ENCODE assay signal across 11 mouse cellular contexts in genomic region chr3:52033857-52034588, GRCm38 (mm10).
DNase-seq lines count a peak whose midpoint lies in the region; ATAC-seq lines count a peak whose summit lies in the region.
"Had no signal": no experiment of that assay in that cellular context is flagged by ENCODE, and none has a peak within 500 bp of the region (broad histone marks: within the 10 kb centered on the region; RNA-seq: fewer than 3 reads in every experiment).

No protein-coding gene starts in this region.

- no peaks in the 10 kb centered on the region for H3K36me3 ChIP-seq in hindbrain, embryonic 14.5 days (replicated peaks; ENCODE audit: control insufficient read depth, insufficient read depth)
- no peaks in the 10 kb centered on the region for H3K36me3 ChIP-seq in hindbrain, embryonic 16.5 days (ENCODE audit: control insufficient read depth, insufficient read depth, low read length)
- no peaks in the 10 kb centered on the region for H3K36me3 ChIP-seq in embryonic facial prominence, embryonic 11.5 days (replicated peaks; ENCODE audit: control insufficient read depth, insufficient read depth, low read depth, low read length)
- no peaks in the 10 kb centered on the region for H3K36me3 ChIP-seq in limb, embryonic 11.5 days (ENCODE audit: control insufficient read depth, insufficient read depth, low read length)
- H3K36me3 ChIP-seq: forebrain, embryonic 15.5 days had no signal

- H3K4me2 ChIP-seq in hindbrain, embryonic 14.5 days (replicated peaks): no peak overlapping the region
- no peak overlapping the region for H3K4me2 ChIP-seq in hindbrain, embryonic 16.5 days (ENCODE audit: low read length)
- no peak overlapping the region for H3K4me2 ChIP-seq in embryonic facial prominence, embryonic 11.5 days (ENCODE audit: low read depth, low read length)
- peak overlapping the region; percentile 8; the same call in 1 of the 2 replicates for H3K4me2 ChIP-seq in limb, embryonic 11.5 days (ENCODE audit: low read depth, severe bottlenecking)
- H3K4me2 ChIP-seq: forebrain, embryonic 15.5 days had no signal

- no peaks in the 10 kb centered on the region for H3K27me3 ChIP-seq in hindbrain, embryonic 14.5 days (ENCODE audit: control insufficient read depth, insufficient read depth, low read length)
- H3K27me3 ChIP-seq in hindbrain, embryonic 16.5 days (replicated peaks; ENCODE audit: control insufficient read depth, insufficient read depth, low read length): no peaks in the 10 kb centered on the region
- H3K27me3 ChIP-seq in embryonic facial prominence, embryonic 11.5 days (ENCODE audit: control insufficient read depth, insufficient read depth, low read length): no peaks in the 10 kb centered on the region
- no peaks in the 10 kb centered on the region for H3K27me3 ChIP-seq in limb, embryonic 11.5 days (ENCODE audit: control insufficient read depth, insufficient read depth, low read length)
- H3K27me3 ChIP-seq: forebrain, embryonic 15.5 days had no signal

- no peak overlapping the region for H3K4me3 ChIP-seq in hindbrain, embryonic 14.5 days (replicated peaks; ENCODE audit: low read length)
- H3K4me3 ChIP-seq in hindbrain, embryonic 16.5 days (ENCODE audit: low read length): no peak overlapping the region
- no peak overlapping the region for H3K4me3 ChIP-seq in embryonic facial prominence, embryonic 11.5 days (ENCODE audit: low read depth, low read length)
- no peak overlapping the region for H3K4me3 ChIP-seq in limb, embryonic 11.5 days (ENCODE audit: low read depth, low read length)
- H3K4me3 ChIP-seq: forebrain, embryonic 15.5 days had no signal

- peaks cover 8% of the 10 kb centered on the region; the same call in 1 of the 2 replicates for H3K4me1 ChIP-seq in hindbrain, embryonic 14.5 days (replicated peaks; ENCODE audit: control insufficient read depth, insufficient read depth, low read length)
- peaks cover 6% of the 10 kb centered on the region; the same call in 1 of the 2 replicates for H3K4me1 ChIP-seq in hindbrain, embryonic 16.5 days (ENCODE audit: control insufficient read depth, insufficient read depth, low read depth, low read length)
- H3K4me1 ChIP-seq in embryonic facial prominence, embryonic 11.5 days (ENCODE audit: control insufficient read depth, insufficient read depth, low read length): no peaks in the 10 kb centered on the region; the same call in 1 of the 2 replicates
- peaks cover 27% of the 10 kb centered on the region for H3K4me1 ChIP-seq in limb, embryonic 11.5 days (ENCODE audit: control insufficient read depth, insufficient read depth, low read length)

- H3K9me3 ChIP-seq in hindbrain, embryonic 14.5 days (ENCODE audit: control insufficient read depth, low read length): no peaks in the 10 kb centered on the region
- no peaks in the 10 kb centered on the region for H3K9me3 ChIP-seq in hindbrain, embryonic 16.5 days (ENCODE audit: control insufficient read depth, low read length)
- no peaks in the 10 kb centered on the region for H3K9me3 ChIP-seq in embryonic facial prominence, embryonic 11.5 days (replicated peaks; ENCODE audit: control insufficient read depth, low read length)
- H3K9me3 ChIP-seq in limb, embryonic 11.5 days (ENCODE audit: control insufficient read depth, low read length): no peaks in the 10 kb centered on the region
- H3K9me3 ChIP-seq: forebrain, embryonic 15.5 days had no signal

- no peak for DNase-seq in hindbrain, embryonic 14.5 days (ENCODE audit: low spot score)
- DNase-seq in R1 (ENCODE audit: low read depth, low spot score): peak; percentile 16
- peak; percentile 44 for DNase-seq in embryonic facial prominence, embryonic 11.5 days (ENCODE audit: low spot score)
- peak; percentile 61 for DNase-seq in limb, embryonic 11.5 days (ENCODE audit: low spot score)
- no peak for DNase-seq in thymus, postnatal 25 days
- no peak for DNase-seq in frontal cortex, postnatal 14 days (ENCODE audit: low spot score in 2 of 2)
- no peak for DNase-seq in right cerebral cortex, postnatal 36 days (ENCODE audit: low spot score in 2 of 2)
- DNase-seq: adrenal gland, adult 2 months; cerebellum, adult 9-11 months had no signal

- 40% methylated on average over 14 of the region's 14 CpGs for WGBS in hindbrain, embryonic 14.5 days
- WGBS in hindbrain, embryonic 16.5 days: 34% methylated on average over 14 of the region's 14 CpGs
- WGBS in embryonic facial prominence, embryonic 11.5 days: 13% methylated on average over 14 of the region's 14 CpGs
- 6% methylated on average over 14 of the region's 14 CpGs for WGBS in limb, embryonic 11.5 days

- no peak for ATAC-seq in hindbrain, embryonic 14.5 days (ENCODE audit: low FRiP score)
- no peak for ATAC-seq in hindbrain, embryonic 16.5 days
- no peak for ATAC-seq in embryonic facial prominence, embryonic 11.5 days (replicated peaks; ENCODE audit: insufficient number of reproducible peaks, low FRiP score, low TSS enrichment, low read depth)
- ATAC-seq in limb, embryonic 11.5 days (ENCODE audit: insufficient number of reproducible peaks, low FRiP score, low TSS enrichment, low read depth): no peak
- ATAC-seq: forebrain, embryonic 15.5 days had no signal

- H3K9ac ChIP-seq in hindbrain, embryonic 14.5 days: no peak overlapping the region
- no peak overlapping the region for H3K9ac ChIP-seq in hindbrain, embryonic 16.5 days (ENCODE audit: low read depth, low read length)
- 0 out of 2 replicates have a peak overlapping the region, but pooled peaks have one; percentile 4 for H3K9ac ChIP-seq in embryonic facial prominence, embryonic 11.5 days (replicated peaks; ENCODE audit: low read length)
- no peak overlapping the region for H3K9ac ChIP-seq in limb, embryonic 11.5 days (ENCODE audit: low read length)
- H3K9ac ChIP-seq: forebrain, embryonic 15.5 days had no signal

- H3K27ac ChIP-seq in hindbrain, embryonic 14.5 days: 0 out of 2 replicates have a peak overlapping the region, but pooled peaks have one; percentile 9
- H3K27ac ChIP-seq in hindbrain, embryonic 16.5 days (ENCODE audit: low read depth, low read length): no peak overlapping the region
- no peak overlapping the region for H3K27ac ChIP-seq in embryonic facial prominence, embryonic 11.5 days (replicated peaks; ENCODE audit: low read depth, low read length)
- no peak overlapping the region; the same call in 1 of the 2 replicates for H3K27ac ChIP-seq in limb, embryonic 11.5 days (replicated peaks; ENCODE audit: low read depth, low read length)
- H3K27ac ChIP-seq: forebrain, embryonic 15.5 days had no signal

Comparison
In these comparisons a context has a peak if more than half of its experiments do, and no peak if none do; other contexts are left out.
1. DNase-seq: peak in R1 (single experiment), embryonic facial prominence, embryonic 11.5 days (single experiment) and limb, embryonic 11.5 days (single experiment); none in hindbrain, embryonic 14.5 days (single experiment), thymus, postnatal 25 days (single experiment), frontal cortex, postnatal 14 days (0 of 2) and right cerebral cortex, postnatal 36 days (0 of 2).